Mouse (Mus musculus) testis, adult 2 months (tissue): Measurements from ENCODE around the gene Trim9.

ENCODE experiments used
- CTCF ChIP-seq: fragments of 200-500 bp; IDR thresholded peaks from 2 replicates; pipeline ENCODE4 v1.5.1; 2012; ENCODE audit warnings: low read depth, mild to moderate bottlenecking, inconsistent platforms, low read length, moderate library complexity; ENCODE audit not compliant: control insufficient read depth, insufficient read depth, insufficient replicate concordance
- POLR2A ChIP-seq: fragments of 200-500 bp; IDR thresholded peaks from 2 replicates; pipeline ENCODE4 v1.6.1; 2012; ENCODE audit warnings: low read depth, mild to moderate bottlenecking, inconsistent platforms, low read length, moderate library complexity; ENCODE audit not compliant: control insufficient read depth

DNA sequence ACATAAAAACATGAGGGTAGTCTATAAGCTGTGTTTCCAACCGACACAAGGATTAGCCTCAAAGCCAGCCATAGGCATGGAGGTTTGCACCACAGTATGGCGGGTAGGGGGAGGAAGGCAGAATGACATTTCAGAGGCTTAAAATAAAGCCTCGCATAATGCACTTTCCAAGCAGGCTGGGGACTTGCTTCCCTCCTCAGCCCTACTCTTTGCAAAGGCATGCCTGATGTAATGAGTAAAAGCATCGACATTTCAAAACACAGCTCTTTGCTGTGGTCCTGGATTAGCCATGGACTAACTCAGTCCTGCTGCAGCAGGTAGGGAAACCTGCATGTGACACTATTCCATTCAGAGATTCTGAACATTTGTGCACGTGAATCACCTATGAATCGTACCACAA, 77.7 kb downstream of the Trim9 start:
- TF ChIP-seq CTCF (no peak), POLR2A (no peak)
